Mouse (Mus musculus): Measurements from ENCODE around the gene Snx7. TPM values are rescaled to one million over a fixed set of nuclear protein-coding genes. Genes with fewer than 3 reads are reported as not detected.

Snx7 gene
- polyA plus RNA-seq, 1 experiment = 2.6 TPM

DNA sequence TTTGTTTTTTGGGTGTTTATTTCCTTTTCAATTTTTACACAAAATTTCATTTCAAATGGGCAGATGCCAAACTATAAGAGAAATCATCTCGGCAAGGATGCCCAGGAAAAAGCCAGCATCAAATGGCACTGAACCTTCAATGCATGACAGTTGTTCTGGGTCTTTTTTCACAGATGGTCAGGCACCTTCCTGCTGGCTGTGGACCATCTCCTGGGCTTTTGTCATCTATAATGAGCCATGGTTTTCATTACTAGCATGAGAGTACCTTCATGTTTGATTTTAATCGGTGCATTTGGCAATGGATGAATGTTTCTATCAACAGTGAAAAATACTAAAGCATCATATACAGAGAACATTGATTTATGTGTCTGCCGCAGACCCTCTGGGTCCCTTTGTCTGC is 119.5 kb downstream of the Snx7 start:
- Histone ChIP-seq H3K27me3 (ENCODE audit: control insufficient read depth, insufficient read depth, low read length) (no peaks in the 10 kb centered on the region), H3K4me1 (replicated peaks; ENCODE audit: control insufficient read depth, insufficient read depth, low read length) (no peaks in the 10 kb centered on the region), H3K27ac (ENCODE audit: control insufficient read depth, insufficient read depth, low read length) (no peak overlapping the region), H3K36me3 (ENCODE audit: control insufficient read depth, insufficient read depth, low read length) (no peaks in the 10 kb centered on the region), H3K4me3 (ENCODE audit: control insufficient read depth, insufficient read depth, low read length) (no peak overlapping the region)
- DNase-seq = no peak
- TF ChIP-seq POLR2A (IDR thresholded peaks at IDR 0.05; ENCODE audit: control insufficient read depth, extremely low read depth, insufficient read depth, low read length, poor library complexity) = no peak
- no peak for TF ChIP-seq CTCF (IDR thresholded peaks at IDR 0.05; ENCODE audit: borderline replicate concordance, control insufficient read depth, extremely low read depth, insufficient read depth, low read length, poor library complexity)
- WGBS = 94% methylated on average over 3 of the region's 3 CpGs

GRCm38 (mm10) chr3:117739760-117740159 is 129.0 kb downstream of the Snx7 start:
- H3K4me3 ChIP-seq (ENCODE audit: control insufficient read depth, insufficient read depth, low read length) = no peak overlapping the region
- no peak overlapping the region for H3K27ac ChIP-seq (ENCODE audit: control insufficient read depth, insufficient read depth, low read length)
- no peaks in the 10 kb centered on the region for H3K36me3 ChIP-seq (ENCODE audit: control insufficient read depth, insufficient read depth, low read length)
- no peaks in the 10 kb centered on the region for H3K27me3 ChIP-seq (ENCODE audit: control insufficient read depth, insufficient read depth, low read length)
- TF ChIP-seq POLR2A (IDR thresholded peaks at IDR 0.05; ENCODE audit: control insufficient read depth, extremely low read depth, insufficient read depth, low read length, poor library complexity) = no peak
- no peak for TF ChIP-seq CTCF (IDR thresholded peaks at IDR 0.05; ENCODE audit: borderline replicate concordance, control insufficient read depth, extremely low read depth, insufficient read depth, low read length, poor library complexity)
- no peaks in the 10 kb centered on the region for H3K4me1 ChIP-seq (replicated peaks; ENCODE audit: control insufficient read depth, insufficient read depth, low read length)
- 80% methylated on average over 5 of the region's 5 CpGs for WGBS
- DNase-seq = no peak

- H3K27ac ChIP-seq (ENCODE audit: control insufficient read depth, insufficient read depth, low read length) = no peak overlapping the region
- no peak for DNase-seq
- H3K27me3 ChIP-seq (ENCODE audit: control insufficient read depth, insufficient read depth, low read length) = no peaks in the 10 kb centered on the region
- no peak for TF ChIP-seq CTCF (IDR thresholded peaks at IDR 0.05; ENCODE audit: borderline replicate concordance, control insufficient read depth, extremely low read depth, insufficient read depth, low read length, poor library complexity)
- no peak for TF ChIP-seq POLR2A (IDR thresholded peaks at IDR 0.05; ENCODE audit: control insufficient read depth, extremely low read depth, insufficient read depth, low read length, poor library complexity)
- no peaks in the 10 kb centered on the region for H3K4me1 ChIP-seq (replicated peaks; ENCODE audit: control insufficient read depth, insufficient read depth, low read length)
- no peaks in the 10 kb centered on the region for H3K36me3 ChIP-seq (ENCODE audit: control insufficient read depth, insufficient read depth, low read length)
- no peak overlapping the region for H3K4me3 ChIP-seq (ENCODE audit: control insufficient read depth, insufficient read depth, low read length)
- WGBS = 89% methylated on average over 4 of the region's 4 CpGs
These were observed 136.1 kb downstream of the Snx7 start for GRCm38 (mm10) chr3:117732661-117733060.
